Mouse (Mus musculus) splenic B cell, adult 2 months (primary cell): ENCODE results near the gene Aqr.
"Not testable (repeated sequence)": the region's sequence is repeated elsewhere in the genome, so short reads cannot be mapped to it uniquely, and the experiment has no call there.

ENCODE experiments used
- DNase-seq: peaks from one replicate; pipeline ENCODE4 v3.0.0-alpha.2; 2011; ENCODE audit warnings: low read depth, low spot score
- H3K27me3 ChIP-seq: 2 replicates; pipeline ENCODE4 v1.6.1; 2012; ENCODE audit warnings: mild to moderate bottlenecking, low read length, moderate library complexity, mixed read lengths; ENCODE audit not compliant: control insufficient read depth, poor library complexity, insufficient read depth, severe bottlenecking
- H3K36me3 ChIP-seq: 2 replicates; pipeline ENCODE4 v1.6.1; 2012; ENCODE audit warnings: mild to moderate bottlenecking, low read length, moderate library complexity, mixed read lengths; ENCODE audit not compliant: control insufficient read depth, poor library complexity, insufficient read depth, severe bottlenecking

Gene Aqr

DNA sequence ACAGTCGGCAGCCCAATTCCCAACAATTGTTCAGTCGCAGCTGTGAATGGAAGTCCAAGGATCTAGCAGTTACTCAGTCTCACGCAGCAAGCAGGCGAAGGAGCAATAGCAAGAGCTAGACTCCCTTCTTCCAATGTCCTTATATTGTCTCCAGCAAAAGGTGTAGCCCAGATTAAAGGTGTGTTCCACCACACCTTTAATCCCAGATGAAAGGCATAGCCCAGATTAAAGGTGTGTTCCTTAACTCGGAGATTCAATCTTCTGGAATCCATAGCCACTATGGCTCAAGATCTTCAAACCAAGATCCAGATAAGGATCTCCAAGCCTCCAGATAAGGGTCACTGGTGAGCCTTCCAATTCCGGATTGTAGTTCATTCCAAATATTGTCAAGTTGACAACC lies at the start of gene Aqr:
TSS of gene Aqr (minus strand) at position 101 of the 400 bp plus-strand sequence.
- not testable (repeated sequence) for H3K36me3 ChIP-seq, DNase-seq, H3K27me3 ChIP-seq

DNA sequence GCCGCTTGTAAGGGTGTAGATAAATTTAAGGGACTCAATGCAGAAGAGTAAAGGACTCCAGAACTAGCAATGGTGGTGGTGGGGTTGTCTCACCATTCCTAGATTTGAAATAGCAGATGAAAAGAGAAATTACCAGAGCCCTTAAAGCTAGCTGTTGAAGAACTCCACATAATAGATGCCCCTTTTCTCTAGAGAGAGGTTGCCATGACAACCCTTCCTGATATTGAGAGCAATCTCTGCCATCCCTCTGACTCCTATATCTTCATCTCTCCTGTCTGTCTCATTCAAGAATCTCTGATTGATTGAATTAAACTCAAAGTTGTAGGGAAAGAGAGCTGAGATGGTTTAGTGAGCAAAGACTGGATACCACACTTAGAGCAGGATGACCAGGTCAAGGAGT lies 49.7 kb upstream of the Aqr start:
- DNase-seq: no peak
- Histone ChIP-seq H3K36me3 (no peaks in the 10 kb centered on the region), H3K27me3 (no peaks in the 10 kb centered on the region)

DNA sequence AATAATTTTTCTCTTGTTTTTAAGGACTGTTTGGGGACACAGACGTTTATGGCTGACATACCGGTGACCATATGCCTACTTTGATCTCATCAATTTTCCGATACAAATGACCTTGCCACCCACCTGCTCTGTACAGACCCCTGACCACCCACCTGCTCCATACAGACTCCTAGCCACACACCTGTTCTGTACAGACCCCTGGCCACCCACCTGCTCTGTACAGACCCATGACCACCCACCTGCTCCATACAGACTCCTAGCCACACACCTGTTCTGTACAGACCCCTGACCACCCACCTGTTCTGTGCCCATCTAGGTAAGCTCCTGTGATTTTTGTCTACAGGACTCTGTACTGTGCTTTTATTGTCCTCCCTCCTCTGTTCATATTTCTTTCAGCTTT lies 48.8 kb upstream of the Aqr start:
- no peaks in the 10 kb centered on the region for H3K36me3 ChIP-seq
- no peaks in the 10 kb centered on the region for H3K27me3 ChIP-seq
- DNase-seq: no peak

DNA sequence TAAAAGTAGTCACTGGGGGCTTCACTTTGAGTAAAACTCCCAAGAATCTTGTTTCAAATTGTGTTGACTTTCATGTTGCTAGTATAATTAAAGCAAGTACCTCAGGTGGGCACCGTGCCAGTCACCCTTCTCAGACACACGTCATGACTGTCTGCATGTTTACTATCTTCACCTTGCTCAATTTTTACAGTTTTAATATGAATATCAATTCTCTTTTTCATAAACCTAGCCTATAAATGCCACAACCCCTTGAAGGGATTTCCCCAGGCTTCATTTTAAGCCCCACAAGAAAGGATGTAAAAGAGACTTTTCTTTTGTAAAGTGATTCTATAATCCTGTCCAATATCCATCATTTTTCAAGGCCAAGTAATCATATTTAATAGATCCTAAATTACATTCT lies 44.4 kb upstream of the Aqr start:
- Histone ChIP-seq H3K36me3 (no peaks in the 10 kb centered on the region), H3K27me3 (no peaks in the 10 kb centered on the region)
- DNase-seq: no peak

DNA sequence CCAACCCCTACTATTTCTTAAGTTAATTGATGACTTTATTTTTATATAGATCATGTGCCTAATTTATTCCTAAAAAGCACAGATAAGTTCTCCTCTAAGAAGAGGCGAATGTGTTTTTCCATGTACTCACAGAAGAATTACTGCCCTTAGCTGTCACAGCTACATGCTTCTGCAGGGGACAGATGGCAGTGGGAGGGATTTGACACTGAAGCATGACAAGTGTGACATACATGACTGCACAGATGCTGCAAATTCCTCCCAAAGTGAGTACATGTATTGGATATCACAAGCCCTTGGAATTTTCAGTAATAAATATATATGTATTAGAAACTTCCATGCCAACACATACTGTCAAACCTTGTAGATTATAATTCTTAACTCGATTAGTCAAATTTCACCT lies 41.8 kb upstream of the Aqr start:
- Histone ChIP-seq H3K27me3 (no peaks in the 10 kb centered on the region), H3K36me3 (no peaks in the 10 kb centered on the region)
- no peak for DNase-seq

DNA sequence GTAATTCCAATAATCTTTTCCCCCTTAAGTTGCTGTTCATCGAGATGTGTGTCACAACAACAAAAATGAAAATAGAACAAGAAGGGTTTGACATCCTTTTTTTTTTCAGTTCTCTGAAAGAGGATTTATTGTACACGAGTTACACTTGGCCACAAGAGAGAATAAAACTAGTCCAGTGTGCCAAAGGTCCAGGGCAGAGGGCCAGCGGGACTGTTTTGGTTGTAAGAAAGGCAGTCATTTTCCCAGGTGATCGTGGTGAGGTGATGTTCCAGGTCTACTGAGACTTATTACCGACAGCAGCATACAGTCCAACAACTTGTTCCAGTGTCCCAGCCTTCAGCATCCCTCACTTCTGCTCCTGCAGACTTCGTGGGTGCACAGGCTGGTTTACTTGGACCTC lies 18.2 kb upstream of the Aqr start:
- no peak for DNase-seq
- no peaks in the 10 kb centered on the region for H3K27me3 ChIP-seq
- H3K36me3 ChIP-seq: no peaks in the 10 kb centered on the region

DNA sequence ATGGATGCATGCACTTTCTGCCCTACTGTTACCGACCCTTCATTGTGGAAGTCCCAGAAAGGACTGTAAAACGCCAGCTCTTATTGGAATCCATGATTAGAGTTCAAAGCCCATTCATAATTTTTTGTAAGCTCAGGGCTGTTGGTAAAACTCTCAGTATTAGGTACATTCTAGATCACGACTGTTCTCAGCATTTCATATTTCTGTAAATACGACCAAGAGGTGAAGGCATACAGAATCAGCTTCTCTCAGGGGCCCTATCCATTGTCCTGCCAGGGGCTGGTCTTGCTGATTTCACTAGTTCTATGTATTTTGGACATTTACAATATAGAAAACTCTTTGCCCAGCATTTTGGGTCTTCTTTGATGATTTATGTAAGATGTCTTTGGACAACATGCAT lies 14.8 kb upstream of the Aqr start:
- Histone ChIP-seq H3K27me3 (no peaks in the 10 kb centered on the region), H3K36me3 (no peaks in the 10 kb centered on the region)
- DNase-seq: no peak

DNA sequence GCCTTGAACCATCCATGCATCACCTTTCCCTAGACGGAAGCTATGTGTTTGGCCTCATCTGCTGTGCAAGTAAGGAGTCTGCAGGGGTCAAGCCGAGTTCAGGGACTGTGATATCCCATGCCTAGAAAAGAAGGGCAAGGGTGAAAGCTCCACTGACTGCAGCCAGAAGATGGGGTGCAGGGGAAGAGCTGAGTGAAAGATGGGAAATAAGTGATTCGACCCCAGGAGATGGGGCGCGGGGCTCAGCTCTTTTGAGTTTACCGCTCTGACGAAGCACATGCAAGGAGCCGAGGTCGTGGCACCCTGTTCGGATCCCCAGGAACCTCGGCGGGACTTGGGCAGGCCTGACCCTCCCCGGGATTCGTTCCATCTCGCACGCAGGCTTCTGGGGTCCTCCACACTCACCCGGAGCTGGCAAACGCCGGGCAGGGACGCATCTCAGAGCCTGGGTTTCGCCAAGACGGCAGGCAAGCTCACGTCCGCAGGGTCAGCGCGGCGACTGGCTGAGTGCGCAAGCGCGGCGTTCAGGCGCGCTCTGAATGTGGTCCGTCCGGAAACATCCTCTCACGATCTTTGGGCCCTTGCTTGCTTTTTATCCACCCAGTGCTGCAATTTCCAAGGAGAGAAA lies 14.2 kb upstream of the Aqr start, which contains the start of gene Zfp770:
TSS of gene Zfp770 (minus strand) at position 538 of the 628 bp plus-strand sequence.
- Histone ChIP-seq H3K36me3 (no peaks in the 10 kb centered on the region), H3K27me3 (no peaks in the 10 kb centered on the region)
- peak; percentile 77 for DNase-seq

DNA sequence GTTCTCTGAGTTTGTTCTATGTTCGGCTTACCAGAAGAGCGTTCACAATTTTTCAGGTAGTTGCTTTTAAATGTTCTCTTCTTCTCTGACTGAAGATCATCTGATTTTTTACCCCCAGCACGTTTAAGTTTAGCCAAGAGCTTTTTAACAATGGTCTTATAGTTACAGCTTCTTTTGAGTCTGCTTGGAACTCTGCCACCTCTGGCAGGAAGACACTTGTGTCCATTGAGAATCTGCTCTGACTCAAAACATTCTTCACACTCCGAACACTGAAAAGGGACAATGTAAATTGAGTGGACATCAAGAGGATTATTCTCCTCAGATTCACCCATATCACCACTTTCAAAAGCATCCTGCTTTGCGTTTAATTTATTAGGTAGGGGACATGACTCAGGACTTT lies 9.6 kb upstream of the Aqr start:
- Histone ChIP-seq H3K36me3 (no peaks in the 10 kb centered on the region), H3K27me3 (no peaks in the 10 kb centered on the region)
- DNase-seq: no peak

DNA sequence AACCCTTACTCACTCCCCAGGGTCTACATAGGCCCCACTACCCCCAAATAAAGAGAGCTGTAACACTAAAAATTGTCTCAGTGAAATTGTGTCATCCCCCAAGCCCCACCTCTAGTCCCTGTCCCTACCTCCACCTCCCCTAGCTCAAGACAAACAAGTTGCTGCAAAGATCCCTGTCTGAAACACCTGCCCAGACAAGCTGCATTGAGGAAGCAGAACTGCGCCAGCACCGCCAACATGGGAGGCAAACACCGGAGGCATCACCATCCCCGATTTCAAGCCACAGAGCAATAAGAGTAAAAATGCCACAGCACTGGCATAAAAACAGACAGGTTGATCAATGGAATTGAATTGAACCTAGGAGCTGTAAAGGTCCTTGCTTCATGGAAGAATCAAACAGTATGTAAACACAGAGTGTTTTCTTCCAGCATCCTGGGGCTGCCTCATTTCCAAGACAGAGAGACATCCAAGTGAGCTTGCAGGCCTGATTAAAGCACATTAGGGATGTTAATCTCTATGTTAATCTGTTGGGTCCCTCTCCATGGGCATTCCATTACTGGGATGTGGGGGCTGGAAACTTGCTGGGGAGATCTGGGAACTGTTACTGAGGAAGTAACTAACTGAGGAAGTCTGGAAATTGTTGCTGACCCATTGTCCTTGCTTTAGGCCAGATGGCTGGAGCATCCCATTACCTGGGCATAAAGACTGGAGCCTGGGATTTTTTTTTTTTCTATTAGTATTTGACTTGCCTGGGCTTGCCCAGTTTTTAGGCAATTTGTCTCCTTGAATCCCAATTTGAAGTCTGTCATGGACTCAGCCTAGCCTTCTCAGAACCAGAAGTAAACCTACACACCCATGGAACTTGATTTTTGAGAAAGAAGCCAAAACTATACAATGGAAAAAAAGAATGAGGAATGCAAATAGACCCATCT lies 8.8 kb downstream of the Aqr start:
- Histone ChIP-seq H3K27me3 (no peaks in the 10 kb centered on the region), H3K36me3 (no peaks in the 10 kb centered on the region)
- DNase-seq: no peak

DNA sequence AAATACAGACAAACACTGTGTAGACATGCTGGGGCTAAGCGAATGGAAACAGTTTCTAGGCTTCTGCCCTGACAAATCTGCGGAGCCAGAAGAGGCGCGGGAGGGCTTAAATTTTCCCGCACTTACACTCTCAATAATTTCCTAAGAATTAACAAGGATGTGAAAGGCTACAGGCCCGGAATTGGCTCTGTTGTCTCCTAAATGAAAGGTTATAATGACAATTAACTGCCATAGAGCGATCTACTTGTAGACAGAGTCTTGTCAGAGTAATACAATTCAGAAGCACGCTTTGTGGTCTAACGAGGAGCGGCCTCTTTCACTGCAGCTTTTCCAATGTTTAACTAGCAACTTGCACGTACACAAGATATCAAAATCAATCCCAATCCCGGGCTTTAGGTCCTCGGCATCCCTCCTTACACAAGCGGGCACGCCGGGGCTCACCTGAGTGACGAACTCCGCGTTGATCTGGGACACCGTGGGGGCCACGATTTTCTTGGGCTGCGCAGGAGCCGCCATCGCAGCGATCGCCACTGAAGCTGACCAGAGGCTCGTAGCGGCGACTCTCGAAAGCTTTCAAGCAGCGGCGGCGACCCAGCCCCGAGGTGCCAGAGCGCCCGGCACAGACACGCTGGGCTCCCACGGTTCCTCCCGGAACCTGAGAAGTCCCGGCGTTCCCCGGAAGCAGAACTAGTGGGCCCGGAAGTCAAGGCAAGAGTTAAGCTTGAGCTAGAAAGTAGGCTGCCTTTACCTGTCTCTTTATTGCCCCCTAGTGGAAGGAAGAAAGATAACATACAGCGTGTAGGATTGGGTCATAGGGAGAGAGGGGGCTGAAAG lies 12.0 kb downstream of the Aqr start:
- DNase-seq: peak; percentile 87
- Histone ChIP-seq H3K36me3 (no peaks in the 10 kb centered on the region; the same call in 1 of the 2 replicates), H3K27me3 (no peaks in the 10 kb centered on the region)

DNA sequence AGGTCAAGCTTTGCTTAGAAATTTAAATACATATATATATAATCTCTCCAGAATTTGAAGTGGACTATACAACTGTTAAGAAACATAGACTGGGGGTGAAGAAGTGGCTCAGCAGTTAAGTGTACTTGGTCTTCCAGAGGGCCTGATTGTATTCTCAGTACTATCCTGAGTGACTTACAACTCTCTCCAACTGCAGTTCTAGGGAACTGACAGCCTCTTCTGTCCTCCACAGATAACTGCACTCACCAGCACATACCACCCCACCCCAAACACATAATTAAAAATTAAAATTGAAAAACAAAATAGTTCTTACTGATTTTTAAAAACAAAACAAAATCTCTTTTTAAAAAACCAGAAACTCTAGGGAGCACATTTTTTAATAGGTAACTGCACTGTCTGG lies 13.6 kb downstream of the Aqr start:
- no peak for DNase-seq
- H3K27me3 ChIP-seq: no peaks in the 10 kb centered on the region
- peaks cover 2% of the 10 kb centered on the region; the same call in 1 of the 2 replicates for H3K36me3 ChIP-seq

DNA sequence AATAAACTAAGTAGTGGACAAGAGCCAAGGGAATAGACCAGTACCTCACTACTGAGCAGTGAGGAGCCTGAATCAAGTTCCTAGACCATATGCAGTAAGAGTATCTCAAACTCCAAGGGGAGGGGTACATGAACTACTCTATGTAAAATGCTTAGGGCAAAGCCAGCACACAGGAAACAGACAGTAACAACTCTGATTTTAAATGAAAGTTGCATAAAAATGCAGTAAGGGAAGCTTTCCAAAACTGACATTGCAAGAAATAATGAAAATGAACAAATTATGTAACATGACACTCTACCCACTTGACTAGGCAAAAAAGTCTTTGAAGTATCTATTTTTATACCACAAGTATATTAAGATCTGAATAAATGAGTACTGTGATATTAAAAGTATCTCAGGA lies 19.0 kb downstream of the Aqr start:
- Histone ChIP-seq H3K36me3 (peaks cover 17% of the 10 kb centered on the region), H3K27me3 (no peaks in the 10 kb centered on the region)
- no peak for DNase-seq

DNA sequence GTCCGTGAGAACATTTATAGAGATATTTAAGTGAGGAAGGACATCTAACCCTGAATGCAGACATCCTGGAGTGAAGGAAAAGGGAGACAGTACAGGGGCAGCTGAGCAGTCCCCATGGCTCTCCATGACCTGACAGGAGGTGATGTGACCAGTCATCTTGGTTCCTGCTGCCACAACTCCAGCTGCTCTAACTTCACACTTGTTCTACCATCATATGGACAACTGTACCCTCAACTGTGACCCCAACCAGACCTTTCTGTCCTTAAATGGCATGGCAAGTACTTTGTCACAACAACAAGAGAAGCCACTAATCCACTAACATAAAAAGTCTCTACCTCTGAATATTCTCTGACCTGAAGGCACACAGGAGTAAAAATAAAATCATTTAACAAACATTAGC lies 24.8 kb downstream of the Aqr start:
- no peak for DNase-seq
- Histone ChIP-seq H3K27me3 (no peaks in the 10 kb centered on the region), H3K36me3 (peaks cover 23% of the 10 kb centered on the region)

DNA sequence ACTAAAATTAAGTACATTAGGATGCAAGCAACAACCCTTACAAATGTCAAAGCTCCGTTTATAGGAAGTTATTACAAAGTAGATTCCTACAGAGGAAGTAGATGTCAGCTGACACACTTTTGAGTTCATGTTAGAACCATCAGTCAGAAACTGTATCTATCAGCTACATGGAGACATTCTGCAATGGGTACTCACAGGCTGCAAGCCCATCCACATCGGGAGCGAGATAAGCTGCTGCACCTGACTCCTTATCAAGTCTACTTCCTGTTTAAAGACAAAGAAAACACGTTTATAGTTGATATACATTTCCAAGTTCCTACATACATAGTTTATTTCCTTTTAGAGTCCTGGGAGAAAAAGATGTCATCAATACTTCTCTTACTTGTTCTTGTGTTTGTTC lies 29.5 kb downstream of the Aqr start:
- no peak for DNase-seq
- Histone ChIP-seq H3K36me3 (peaks cover 18% of the 10 kb centered on the region), H3K27me3 (no peaks in the 10 kb centered on the region)
